Mouse (Mus musculus): ENCODE data around the gene Jph4.

The Jph4 gene

GRCm38 (mm10) chr14:55095263-55095662 lies 21.5 kb downstream of the Jph4 start:
- DNase-seq (ENCODE audit: low read depth, low spot score) = no peak

GRCm38 (mm10) chr14:55094704-55095231 lies 22.0 kb downstream of the Jph4 start, which contains the start of gene Thtpa:
Thtpa (plus strand) TSS chr14:55094784.
- peak; percentile 81 for DNase-seq (ENCODE audit: low read depth, low spot score)

GRCm38 (mm10) chr14:55093927-55094326 lies 22.8 kb downstream of the Jph4 start:
- DNase-seq (ENCODE audit: low read depth, low spot score) = peak; percentile 85

GRCm38 (mm10) chr14:55092011-55092577 lies 24.6 kb downstream of the Jph4 start, which contains the start of gene Zfhx2:
Zfhx2 (minus strand) TSS chr14:55092324.
- peak; percentile 97 for DNase-seq (ENCODE audit: low read depth, low spot score)

GRCm38 (mm10) chr14:55091209-55091865 lies 25.4 kb downstream of the Jph4 start:
- no peak for DNase-seq (ENCODE audit: low read depth, low spot score)

GRCm38 (mm10) chr14:55089199-55089947 lies 27.4 kb downstream of the Jph4 start:
- DNase-seq (ENCODE audit: low read depth, low spot score) = peak; percentile 81

GRCm38 (mm10) chr14:55086009-55086514 lies 30.7 kb downstream of the Jph4 start:
- DNase-seq (ENCODE audit: low read depth, low spot score) = peak; percentile 100

GRCm38 (mm10) chr14:55085324-55086008 lies 31.3 kb downstream of the Jph4 start:
- peak; percentile 88 for DNase-seq (ENCODE audit: low read depth, low spot score)

- no peak for DNase-seq (ENCODE audit: low read depth, low spot score)
These were observed 33.3 kb downstream of the Jph4 start for GRCm38 (mm10) chr14:55083481-55083880.

GRCm38 (mm10) chr14:55081105-55081504 lies 35.6 kb downstream of the Jph4 start:
- DNase-seq (ENCODE audit: low read depth, low spot score) = peak; percentile 63

- peak; percentile 91 for DNase-seq (ENCODE audit: low read depth, low spot score)
These were observed 37.3 kb downstream of the Jph4 start for GRCm38 (mm10) chr14:55079214-55079970.

- DNase-seq (ENCODE audit: low read depth, low spot score) = no peak
These were observed 38.3 kb downstream of the Jph4 start for GRCm38 (mm10) chr14:55078366-55078989.

- peak; percentile 89 for DNase-seq (ENCODE audit: low read depth, low spot score)
These were observed 39.0 kb downstream of the Jph4 start for GRCm38 (mm10) chr14:55077481-55078365.

GRCm38 (mm10) chr14:55076956-55077355 lies 39.8 kb downstream of the Jph4 start:
- DNase-seq (ENCODE audit: low read depth, low spot score) = peak; percentile 79

GRCm38 (mm10) chr14:55076224-55076623 lies 40.5 kb downstream of the Jph4 start:
- DNase-seq (ENCODE audit: low read depth, low spot score) = no peak

GRCm38 (mm10) chr14:55074416-55074815 lies 42.3 kb downstream of the Jph4 start:
- DNase-seq (ENCODE audit: low read depth, low spot score) = no peak

GRCm38 (mm10) chr14:55071756-55072155 lies 45.0 kb downstream of the Jph4 start:
- DNase-seq (ENCODE audit: low read depth, low spot score) = no peak

- DNase-seq (ENCODE audit: low read depth, low spot score) = no peak
These were observed 50.7 kb downstream of the Jph4 start for GRCm38 (mm10) chr14:55066042-55066441.

GRCm38 (mm10) chr14:55065391-55065790 lies 51.3 kb downstream of the Jph4 start:
- no peak for DNase-seq (ENCODE audit: low read depth, low spot score)
